Mouse (Mus musculus) midbrain, postnatal 0 days (tissue): Measurements from ENCODE around the gene Dclk1. TPM values are rescaled to one million over a fixed set of nuclear protein-coding genes. Genes with fewer than 3 reads are reported as not detected.

Experiments used
- ATAC-seq: fragments of 200-750 bp; cut with Nextera tagmentation; 2 replicates; pipeline ENCODE4 v1.8.0; 2017; ENCODE audit warnings: moderate number of reproducible peaks, mild to moderate bottlenecking, moderate TSS enrichment, moderate library complexity; ENCODE audit not compliant: low FRiP score
- DNase-seq: peaks from one replicate; pipeline ENCODE4 v3.0.0-alpha.2; 2015; ENCODE audit warnings: low spot score
- H3K27ac ChIP-seq: fragments of 300-500 bp; sonication (generic); 2 replicates; pipeline ENCODE4 v1.5.1; 2014; ENCODE audit warnings: low read depth, mild to moderate bottlenecking, low read length, mixed read lengths
- H3K27me3 ChIP-seq: fragments of 300-500 bp; sonication (generic); 2 replicates; pipeline ENCODE4 v1.6.1; 2014; ENCODE audit warnings: low read length, control low read depth, mixed read lengths; ENCODE audit not compliant: insufficient read depth
- H3K36me3 ChIP-seq: fragments of 300-500 bp; sonication (generic); 2 replicates; pipeline ENCODE4 v1.6.1; 2014; ENCODE audit warnings: low read length, control low read depth, mixed read lengths; ENCODE audit not compliant: insufficient read depth
- H3K4me1 ChIP-seq: fragments of 300-500 bp; sonication (generic); 2 replicates; pipeline ENCODE4 v1.6.1; 2014; ENCODE audit warnings: mild to moderate bottlenecking, control low read depth, antibody characterized with exemption, low read length, mixed read lengths; ENCODE audit not compliant: insufficient read depth
- H3K4me2 ChIP-seq: fragments of 300-500 bp; sonication (generic); 2 replicates; pipeline ENCODE4 v1.6.1; 2014; ENCODE audit warnings: low read depth, mild to moderate bottlenecking, low read length, mixed read lengths; ENCODE audit not compliant: poor library complexity, severe bottlenecking
- H3K4me3 ChIP-seq: fragments of 300-500 bp; sonication (generic); 2 replicates; pipeline ENCODE4 v1.5.1; 2014; ENCODE audit warnings: low read depth, mild to moderate bottlenecking, low read length, moderate library complexity
- H3K9ac ChIP-seq: fragments of 300-500 bp; sonication (generic); replicated peaks from 2 replicates; pipeline ENCODE4 v1.6.1; 2014; ENCODE audit warnings: mild to moderate bottlenecking, low read length, moderate library complexity, mixed read lengths; ENCODE audit not compliant: poor library complexity, severe bottlenecking
- H3K9me3 ChIP-seq: fragments of 300-500 bp; sonication (generic); 2 replicates; pipeline ENCODE4 v1.6.1; 2016; ENCODE audit warnings: low read length, control low read depth
- CTCF ChIP-seq: IDR thresholded peaks from 2 replicates; pipeline ENCODE4 v1.5.1; 2016; ENCODE audit warnings: antibody characterized with exemption, mild to moderate bottlenecking
- WGBS: fragments of 180-500 bp; shearing (Covaris S2); extraction: QIAGEN DNeasy Blood & Tissue Kit; methylation state at CpG from one replicate; pipeline ENCODE4 v1.1.7; 2014; 5-methylcytosine and 5-hydroxymethylcytosine counted together
- polyA plus RNA-seq: library from polyadenylated mRNA; unstranded; fragments of >200 nt; fragmentation: Nextera tagmentation; extraction: Ambion mirVana; gene quantifications from 2 replicates; pipeline ENCODE4 v1.2.1, GENCODE M21; 2015
- total RNA-seq: library from RNA; depleted of rRNA; stranded (reverse); fragments of >200 nt; gene quantifications from 2 replicates; pipeline ENCODE4 v1.2.3, GENCODE M21; 2014

Gene Dclk1
- total and polyA plus RNA-seq, 2 experiments from 2014 or later = 219 to 307 TPM

DNA sequence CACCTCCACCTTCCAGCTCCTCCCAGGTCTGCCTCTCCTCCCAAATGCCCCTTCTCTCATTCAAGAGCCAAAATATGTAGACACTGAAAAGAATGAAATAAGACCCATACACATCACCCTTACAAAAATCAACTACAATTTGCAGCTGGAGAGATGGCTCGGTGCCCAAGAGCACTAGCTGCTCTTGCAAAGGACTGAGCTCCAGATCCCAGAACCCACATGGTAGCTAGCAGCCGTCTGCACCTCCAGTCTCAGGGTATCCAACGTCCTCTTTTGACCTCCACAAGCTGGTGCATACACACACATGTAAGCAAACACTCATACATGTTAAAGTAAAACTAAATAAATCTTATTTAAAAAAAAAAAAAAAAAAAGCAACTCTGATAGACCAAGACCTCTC lies 150.4 kb downstream of the Dclk1 start:
- Histone ChIP-seq H3K4me1 (no peaks in the 10 kb centered on the region), H3K9ac (no peak overlapping the region), H3K4me2 (no peak overlapping the region), H3K4me3 (no peak overlapping the region), H3K36me3 (peaks cover 3% of the 10 kb centered on the region; the same call in 1 of the 2 replicates), H3K9me3 (no peaks in the 10 kb centered on the region), H3K27me3 (no peaks in the 10 kb centered on the region), H3K27ac (no peak overlapping the region)
- ATAC-seq (no peak), DNase-seq (no peak)
- TF ChIP-seq CTCF = no peak
- WGBS = 85% methylated on average over 3 of the region's 3 CpGs

DNA sequence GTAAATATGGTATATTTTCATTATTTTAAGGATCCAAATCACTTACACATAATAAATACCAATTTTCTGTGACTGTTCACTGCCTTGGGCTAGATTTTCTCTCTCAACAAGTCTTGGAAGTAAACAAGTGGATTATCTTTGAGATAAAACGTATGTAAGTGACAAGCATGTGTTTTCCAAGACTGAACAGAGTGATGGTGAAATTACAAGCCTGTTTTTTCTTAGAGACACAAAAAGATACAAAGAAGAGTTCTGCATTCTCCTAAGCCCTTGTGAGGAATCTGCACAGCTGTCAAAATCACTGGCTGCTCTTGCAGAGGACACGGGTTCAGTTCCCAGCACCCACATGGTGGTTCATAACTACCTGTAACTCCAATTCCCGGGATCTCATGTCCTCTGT lies 151.4 kb downstream of the Dclk1 start:
- no peak for ATAC-seq
- 84% methylated on average over 3 of the region's 3 CpGs for WGBS
- H3K9me3 ChIP-seq = no peaks in the 10 kb centered on the region

DNA sequence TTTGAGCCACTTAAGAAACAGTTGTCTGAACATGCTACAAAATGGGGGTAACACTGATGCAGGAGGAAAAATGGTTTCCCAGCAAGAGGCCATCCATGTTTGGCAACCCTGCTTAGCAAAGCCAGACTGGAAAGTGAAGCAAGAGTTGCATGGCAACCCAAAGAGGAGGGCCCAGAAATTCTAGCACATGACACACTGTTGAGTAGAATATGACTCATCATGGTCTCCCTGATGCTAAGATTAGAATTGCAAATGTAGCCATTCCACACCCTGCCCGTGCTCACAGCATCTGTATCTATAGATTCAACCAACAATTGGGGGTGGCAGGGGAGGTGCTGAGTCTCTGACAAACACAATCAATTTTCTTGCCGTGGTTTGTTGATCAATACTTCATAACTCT lies 154.6 kb downstream of the Dclk1 start:
- Histone ChIP-seq H3K27me3 (no peaks in the 10 kb centered on the region), H3K36me3 (peaks cover 6% of the 10 kb centered on the region; the same call in 1 of the 2 replicates), H3K4me1 (no peaks in the 10 kb centered on the region), H3K27ac (no peak overlapping the region), H3K4me2 (no peak overlapping the region), H3K9ac (no peak overlapping the region), H3K9me3 (no peaks in the 10 kb centered on the region), H3K4me3 (no peak overlapping the region)
- WGBS = 51% methylated on average over 2 of the region's 2 CpGs
- no peak for TF ChIP-seq CTCF
- ATAC-seq (no peak), DNase-seq (no peak)

More for the DNA sequence above, 151.4 kb downstream of the Dclk1 start:
- H3K36me3 ChIP-seq = peaks cover 3% of the 10 kb centered on the region; the same call in 1 of the 2 replicates
- no peak overlapping the region for H3K4me3 ChIP-seq
- H3K9ac ChIP-seq = no peak overlapping the region
- no peaks in the 10 kb centered on the region for H3K27me3 ChIP-seq
- no peak overlapping the region for H3K27ac ChIP-seq
- no peaks in the 10 kb centered on the region for H3K4me1 ChIP-seq
- H3K4me2 ChIP-seq = no peak overlapping the region
- no peak for TF ChIP-seq CTCF
- DNase-seq = no peak

DNA sequence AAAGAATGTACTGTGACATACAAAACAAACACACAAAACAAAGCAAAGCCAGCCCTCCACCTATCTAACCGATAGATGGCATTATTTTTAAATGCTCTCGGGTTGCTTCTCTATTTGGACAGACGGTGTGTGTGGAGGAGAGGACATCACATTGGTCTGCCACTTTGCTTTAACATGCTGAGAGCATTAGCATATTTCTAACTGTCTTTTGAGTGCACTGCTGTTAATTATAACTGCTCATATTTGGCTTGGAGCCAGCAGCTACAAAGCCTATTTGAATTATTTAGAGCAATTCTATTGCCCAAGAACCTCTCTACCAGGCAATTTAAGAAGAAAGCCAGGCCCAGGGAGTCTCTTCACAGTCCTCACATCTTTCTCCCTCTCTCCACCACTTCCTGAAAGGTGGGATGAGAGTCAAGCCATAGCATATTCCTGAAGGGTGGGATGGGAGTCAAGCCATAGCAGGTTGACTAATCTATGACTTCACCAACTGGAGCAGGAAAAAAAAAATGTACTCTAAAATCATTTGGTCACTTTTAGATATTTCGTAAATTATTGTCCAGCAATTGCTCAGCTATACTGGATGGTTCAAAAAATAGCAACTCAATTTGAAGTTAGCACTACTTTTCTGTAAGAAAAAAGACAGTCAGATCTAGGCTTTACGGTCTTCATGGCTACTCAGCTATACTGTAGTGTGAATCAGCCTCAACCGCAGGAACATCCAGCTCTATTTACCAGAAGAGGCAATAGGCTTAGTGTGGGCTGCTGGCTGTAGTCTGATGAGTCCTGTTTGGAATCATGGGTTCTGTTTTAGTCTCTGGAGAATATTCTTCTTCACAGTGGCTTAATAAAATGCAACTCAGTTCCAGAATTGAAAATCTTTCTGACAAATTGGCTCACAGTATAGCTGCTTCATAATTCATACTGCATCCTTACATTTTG lies 155.9 kb downstream of the Dclk1 start:
- Histone ChIP-seq H3K9me3 (no peaks in the 10 kb centered on the region), H3K4me1 (no peaks in the 10 kb centered on the region), H3K4me2 (no peak overlapping the region), H3K36me3 (peaks cover 6% of the 10 kb centered on the region; the same call in 1 of the 2 replicates), H3K9ac (no peak overlapping the region), H3K27ac (0 out of 2 replicates have a peak overlapping the region, but pooled peaks have one; percentile 43), H3K27me3 (no peaks in the 10 kb centered on the region), H3K4me3 (no peak overlapping the region)
- WGBS = 60% methylated on average over 6 of the region's 6 CpGs
- DNase-seq (peak; percentile 64), ATAC-seq (peak; percentile 53; the same call in 1 of the 2 replicates)
- TF ChIP-seq CTCF = peak; percentile 27; the same call in 1 of the 2 replicates

DNA sequence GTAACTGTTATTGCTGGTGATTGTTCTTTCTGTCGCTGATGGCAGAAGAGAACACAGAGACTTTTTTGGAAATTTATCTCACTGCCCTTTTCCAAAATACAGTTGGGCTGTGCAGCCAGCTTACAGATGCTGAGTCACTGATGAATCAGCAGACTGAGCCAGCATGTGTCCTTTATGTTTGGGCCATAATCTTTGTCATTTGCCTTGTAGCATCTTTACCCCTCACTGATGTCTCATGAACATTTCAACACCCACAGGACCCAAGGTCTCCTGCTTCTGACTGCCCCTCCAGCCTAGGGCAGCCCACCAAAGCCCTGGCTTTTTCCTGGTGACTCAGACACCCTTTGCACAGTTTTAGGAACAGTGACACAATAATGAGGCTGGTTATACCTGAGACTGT lies 159.1 kb downstream of the Dclk1 start:
- no peaks in the 10 kb centered on the region for H3K27me3 ChIP-seq
- no peak overlapping the region for H3K27ac ChIP-seq
- H3K9me3 ChIP-seq = no peaks in the 10 kb centered on the region
- H3K9ac ChIP-seq = no peak overlapping the region
- H3K4me3 ChIP-seq = no peak overlapping the region
- H3K36me3 ChIP-seq = 0 out of 2 replicates have a peak, but pooled peaks cover 3% of the 10 kb centered on the region
- DNase-seq = no peak
- H3K4me1 ChIP-seq = no peaks in the 10 kb centered on the region
- TF ChIP-seq CTCF = no peak
- WGBS = 91% methylated on average over 1 of the region's 1 CpGs
- no peak overlapping the region for H3K4me2 ChIP-seq
- no peak for ATAC-seq

DNA sequence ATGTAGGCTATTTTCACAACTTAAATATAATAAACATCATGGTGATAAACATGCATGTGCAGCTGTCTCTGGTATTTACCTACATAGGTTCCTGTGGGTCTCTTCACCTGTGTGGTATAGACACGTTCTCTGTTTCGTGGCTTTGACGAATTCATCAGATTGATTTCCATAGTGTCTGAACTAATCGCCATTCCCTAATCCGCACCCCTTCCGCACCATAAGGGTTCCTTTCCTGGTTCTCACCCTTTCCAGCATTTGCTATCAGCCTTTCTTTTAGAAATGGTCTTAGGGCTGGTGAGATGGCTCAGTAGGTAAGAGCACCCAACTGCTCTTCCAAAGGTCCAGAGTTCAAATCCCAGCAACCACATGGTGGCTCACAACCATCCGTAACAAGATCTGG lies 162.6 kb downstream of the Dclk1 start:
- Histone ChIP-seq H3K9me3 (no peaks in the 10 kb centered on the region), H3K9ac (no peak overlapping the region), H3K4me2 (no peak overlapping the region), H3K27me3 (no peaks in the 10 kb centered on the region), H3K27ac (no peak overlapping the region), H3K36me3 (0 out of 2 replicates have a peak, but pooled peaks cover 3% of the 10 kb centered on the region), H3K4me1 (no peaks in the 10 kb centered on the region), H3K4me3 (no peak overlapping the region)
- no peak for DNase-seq
- no peak for ATAC-seq
- no peak for TF ChIP-seq CTCF
- 93% methylated on average over 7 of the region's 7 CpGs for WGBS
